Mouse (Mus musculus) 3134 (cell line): ENCODE results near the gene Vmn1r193.
"Not testable (repeated sequence)": the region's sequence is repeated elsewhere in the genome, so short reads cannot be mapped to it uniquely, and the experiment has no call there.

Source experiments
- DNase-seq: peaks from one replicate; pipeline ENCODE4 v3.0.0-alpha.2; 2011; ENCODE audit warnings: low spot score; ENCODE audit not compliant: insufficient read length; ENCODE audit errors: extremely low read depth

Vmn1r193 gene

DNA sequence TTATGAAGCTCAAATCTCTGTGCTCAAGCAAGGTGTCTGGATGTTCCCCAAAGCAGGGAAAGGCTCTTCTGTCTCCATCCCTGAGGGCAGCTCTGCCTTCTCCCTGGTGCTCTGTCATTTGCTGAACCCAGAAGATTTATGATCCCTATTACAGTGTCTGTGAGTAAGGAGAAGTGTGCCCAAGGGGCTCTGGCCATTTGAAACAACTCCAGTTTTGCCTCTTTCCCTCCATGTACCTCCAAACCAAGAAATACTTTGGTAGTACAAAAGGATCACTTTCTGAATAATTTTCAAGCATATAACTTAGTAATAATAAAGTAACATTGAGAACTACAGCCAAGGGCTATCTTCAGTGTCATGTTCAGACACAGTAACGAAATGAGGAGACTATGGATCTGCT, at the start of gene Vmn1r193:
Gene Vmn1r193 (minus strand): TSS at position 101 of the 400 bp plus-strand sequence.
- DNase-seq, result not testable (repeated sequence)

DNA sequence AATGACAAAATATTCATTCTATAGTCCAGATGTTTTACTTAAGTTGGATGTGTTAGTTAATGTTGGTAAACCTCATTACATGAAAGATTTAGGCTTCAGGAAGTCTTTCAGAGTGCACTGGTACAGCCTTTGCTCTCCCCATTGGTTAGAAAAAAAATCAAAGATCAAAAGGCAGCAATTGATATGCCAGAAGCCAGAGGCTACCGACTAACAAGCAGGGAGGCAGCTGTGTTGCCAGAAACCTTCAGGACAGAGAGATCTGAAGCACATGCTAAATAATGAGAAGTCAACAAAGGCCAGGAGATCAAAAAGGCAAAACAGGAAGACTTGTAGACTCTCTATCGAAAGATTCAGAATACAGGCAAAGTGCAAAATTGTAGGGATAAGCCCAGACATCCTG, 48.8 kb upstream of the Vmn1r193 start:
- DNase-seq, result no peak

DNA sequence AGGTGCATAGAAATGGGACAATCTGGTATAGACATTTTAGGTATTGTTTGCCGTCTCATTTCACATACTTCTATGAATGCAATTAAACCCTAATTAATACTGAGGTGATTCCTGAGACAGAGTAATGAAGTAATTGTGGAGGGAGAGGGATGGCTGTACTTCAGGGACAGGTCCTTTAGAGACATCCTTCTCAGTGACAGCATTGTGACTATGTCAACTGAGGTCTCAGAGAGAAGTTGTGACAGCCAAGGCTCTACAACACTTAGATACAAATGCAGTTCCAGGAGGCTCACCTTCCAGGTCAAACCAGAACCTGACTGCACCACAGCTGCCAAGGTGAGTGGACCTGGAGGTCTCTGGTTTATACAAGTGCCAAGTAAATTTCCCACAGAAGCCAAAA, 47.3 kb upstream of the Vmn1r193 start, which contains the start of gene Vmn1r195:
Gene Vmn1r195 (plus strand): TSS at position 301 of the 400 bp plus-strand sequence.
- DNase-seq, result not testable (repeated sequence)

DNA sequence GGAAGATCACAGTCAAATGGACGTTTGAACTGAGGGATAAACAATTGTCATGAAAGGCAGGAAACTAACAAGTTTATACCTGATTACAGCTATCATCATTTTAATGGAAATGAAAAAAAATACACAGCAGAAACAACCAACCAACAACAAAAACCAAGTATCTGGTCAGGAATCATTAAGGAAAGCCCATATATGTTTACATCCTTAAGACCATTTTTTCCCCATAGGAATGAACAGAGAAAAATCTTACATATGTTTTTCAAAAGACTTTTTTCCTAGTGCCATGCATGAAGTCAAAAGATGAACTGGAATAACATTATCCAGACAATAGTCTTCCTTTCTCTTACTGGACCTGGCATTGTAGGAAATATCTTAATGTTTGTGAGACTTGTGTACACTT, 21.0 kb upstream of the Vmn1r193 start, which contains the start of gene Vmn1r194:
Gene Vmn1r194 (plus strand): TSS at position 301 of the 400 bp plus-strand sequence.
- DNase-seq, result no peak

DNA sequence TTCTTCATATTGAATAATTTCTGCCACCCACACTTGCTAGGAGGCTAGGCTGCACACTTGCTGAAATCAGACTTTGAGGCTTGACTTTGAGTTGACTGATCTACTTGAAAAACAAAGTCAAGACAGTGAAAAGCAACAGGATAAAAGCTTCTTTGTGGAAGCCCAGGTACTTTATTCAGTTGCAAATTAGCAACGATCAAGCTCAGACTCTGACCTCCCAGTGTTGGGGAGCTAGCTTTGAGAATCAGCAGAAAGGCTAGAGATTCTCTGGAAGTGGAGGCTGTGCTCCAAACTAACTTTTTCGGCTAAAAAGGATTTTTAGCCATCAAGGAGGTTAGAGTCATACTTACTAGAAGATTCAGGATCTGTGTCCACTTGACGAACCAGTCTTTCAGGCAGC, 30.2 kb downstream of the Vmn1r193 start:
- not testable (repeated sequence) for DNase-seq

DNA sequence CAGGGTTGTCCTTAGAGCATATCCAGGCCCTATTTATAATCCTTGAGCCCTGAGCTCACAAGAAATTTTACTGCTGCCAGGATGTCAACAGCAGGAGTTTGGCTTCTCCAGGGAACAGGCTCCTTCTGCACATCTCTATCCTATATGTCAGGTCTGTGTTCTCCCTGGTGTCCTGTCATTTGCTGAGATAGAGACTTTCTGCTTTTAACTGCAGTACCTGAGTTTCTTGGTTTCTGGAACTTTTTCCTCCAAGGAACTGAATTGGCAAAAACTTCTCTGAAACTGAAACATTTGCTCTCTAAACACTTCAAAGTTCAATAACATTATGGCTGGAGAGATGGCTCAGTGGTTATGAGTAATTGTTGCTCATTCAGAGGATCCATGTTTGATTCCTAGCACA, 31.9 kb downstream of the Vmn1r193 start, which contains the start of gene Vmn1r192:
Gene Vmn1r192 (minus strand): TSS at position 101 of the 400 bp plus-strand sequence.
- no peak for DNase-seq

DNA sequence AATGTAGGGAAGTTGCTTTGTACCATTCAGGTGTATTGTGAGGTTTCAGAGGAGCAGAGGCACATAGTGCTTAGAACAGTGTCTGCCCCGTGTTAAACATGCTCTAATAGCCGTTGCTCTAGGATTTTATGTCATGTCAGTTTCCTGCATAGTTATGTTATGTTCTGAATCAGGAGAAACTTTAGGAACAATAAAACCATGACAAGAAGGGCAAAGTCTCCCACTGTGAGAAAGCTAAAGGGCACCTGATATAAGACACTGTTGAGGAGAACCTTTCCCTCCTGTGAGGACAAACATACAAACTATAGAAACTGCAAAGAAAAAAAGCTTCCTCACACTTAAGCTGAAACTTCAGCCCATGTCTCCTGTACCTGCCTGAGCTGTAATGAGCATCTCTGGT, 32.6 kb downstream of the Vmn1r193 start:
- no peak for DNase-seq

DNA sequence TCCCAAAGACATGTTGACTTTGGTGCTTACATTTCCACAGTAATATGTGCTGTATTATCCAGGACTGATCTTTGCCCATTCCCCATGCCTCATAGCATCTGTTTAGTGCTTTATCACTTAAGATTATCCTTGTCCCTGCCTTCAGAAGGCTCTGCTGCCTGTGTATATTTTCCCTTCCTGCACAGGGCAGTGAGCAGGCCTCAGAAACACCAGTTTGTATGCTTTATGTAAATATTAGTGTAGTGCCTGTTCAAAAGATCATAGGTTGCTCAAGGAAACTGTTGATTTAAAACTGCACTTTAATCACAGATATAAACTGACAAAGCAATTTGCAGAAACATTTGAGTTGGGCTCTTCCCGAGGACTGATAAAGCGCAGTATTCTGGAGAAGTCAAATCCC, 33.6 kb downstream of the Vmn1r193 start:
- no peak for DNase-seq

DNA sequence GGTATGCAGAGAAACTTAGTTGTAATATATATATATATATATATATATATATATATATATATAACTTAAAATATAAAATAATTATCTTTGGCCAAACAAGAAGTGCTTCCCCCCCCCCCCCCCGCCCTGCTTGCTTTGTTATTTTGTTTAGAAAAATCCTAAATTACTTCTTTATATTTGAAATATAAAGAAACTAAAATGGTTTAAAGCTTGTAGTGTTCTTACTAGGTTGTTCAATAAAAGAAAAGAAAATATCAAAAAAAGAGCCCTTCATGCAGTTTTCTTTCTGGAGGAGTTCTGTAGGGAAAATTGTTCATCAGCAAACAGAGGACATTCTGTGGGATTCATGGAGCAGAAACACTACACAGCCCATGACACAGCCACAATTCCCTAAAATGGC, 39.1 kb downstream of the Vmn1r193 start, which contains the start of gene Vmn1r191:
Gene Vmn1r191 (minus strand): TSS at position 101 of the 400 bp plus-strand sequence.
- no peak for DNase-seq

DNA sequence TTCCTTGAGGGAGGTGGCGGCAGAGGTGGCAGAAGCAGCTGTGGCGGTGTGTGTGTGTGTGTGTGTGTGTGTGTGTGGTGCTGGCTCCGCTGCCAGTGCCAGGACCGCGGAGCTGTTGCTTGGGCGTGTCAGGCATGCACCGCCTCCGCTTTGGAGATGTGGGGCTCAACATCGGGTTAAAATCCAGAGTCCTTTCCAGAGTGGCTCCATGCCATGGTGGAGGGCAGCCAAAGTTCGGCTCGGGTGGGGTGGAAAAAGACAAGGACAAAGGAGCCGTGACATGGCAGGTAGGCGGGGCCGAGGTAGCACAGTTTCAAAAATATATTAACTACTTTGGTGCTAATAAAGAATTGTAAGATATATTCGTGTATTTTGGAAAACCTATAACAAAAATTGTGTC, 54.5 kb downstream of the Vmn1r193 start:
- no peak for DNase-seq
